Mouse (Mus musculus) ES-Bruce4 (cell line): ENCODE results near the gene Ppp3r1. TPM values are rescaled to one million over a fixed set of nuclear protein-coding genes. Genes with fewer than 3 reads are reported as not detected.

ENCODE experiments used
- H3K27ac ChIP-seq: 2 replicates; pipeline ENCODE4 v1.5.1; 2012; ENCODE audit warnings: low read length, inconsistent platforms; ENCODE audit not compliant: insufficient read depth
- H3K27me3 ChIP-seq: 2 replicates; pipeline ENCODE4 v1.6.1; 2012; ENCODE audit warnings: mild to moderate bottlenecking, low read length, inconsistent platforms; ENCODE audit not compliant: control insufficient read depth, poor library complexity, insufficient read depth, severe bottlenecking
- H3K36me3 ChIP-seq: 2 replicates; pipeline ENCODE4 v1.6.1; 2012; ENCODE audit warnings: inconsistent platforms, mild to moderate bottlenecking, low read length, moderate library complexity; ENCODE audit not compliant: control insufficient read depth, poor library complexity, insufficient read depth, severe bottlenecking
- H3K4me1 ChIP-seq: one replicate; pipeline ENCODE4 v1.8.1; 2011; ENCODE audit warnings: low read length; ENCODE audit not compliant: control insufficient read depth, insufficient read depth
- H3K4me3 ChIP-seq: 2 replicates; pipeline ENCODE4 v1.5.1; 2011; ENCODE audit warnings: low read depth, mild to moderate bottlenecking, low read length
- H3K9ac ChIP-seq: 2 replicates; pipeline ENCODE4 v1.6.1; 2012; ENCODE audit warnings: low read depth, mild to moderate bottlenecking, inconsistent platforms; ENCODE audit not compliant: poor library complexity, severe bottlenecking
- H3K9me3 ChIP-seq: replicated peaks from 2 replicates; pipeline ENCODE4 v1.6.1; 2012; ENCODE audit warnings: mild to moderate bottlenecking, low read length, inconsistent platforms; ENCODE audit not compliant: control insufficient read depth, poor library complexity, insufficient read depth, severe bottlenecking
- CTCF ChIP-seq: IDR thresholded peaks from one replicate; pipeline ENCODE4 v1.8.1; 2011; ENCODE audit warnings: low read depth, low read length
- EP300 ChIP-seq: IDR thresholded peaks from 2 replicates; pipeline ENCODE4 v1.6.1; 2011; ENCODE audit warnings: low read depth, low read length; ENCODE audit not compliant: insufficient read depth
- POLR2A ChIP-seq: IDR thresholded peaks from one replicate; pipeline ENCODE4 v1.8.1; 2011; ENCODE audit warnings: low read length; ENCODE audit not compliant: insufficient read depth
- polyA plus RNA-seq: library from polyadenylated mRNA; stranded (reverse); fragments of >200 nt; gene quantifications from 2 replicates; pipeline ENCODE4 v1.2.4, GENCODE M21; 2011; ENCODE audit warnings: low read depth; ENCODE audit not compliant: missing spikeins, insufficient read depth, insufficient read length

Ppp3r1 gene
- polyA plus RNA-seq, 1 experiment, result 75.4 TPM

- H3K27me3 ChIP-seq, result no peaks in the 10 kb centered on the region
- peak overlapping the region; percentile 100 for H3K4me3 ChIP-seq
- H3K4me1 ChIP-seq, result no peaks in the 10 kb centered on the region
- TF ChIP-seq CTCF (no peak), EP300 (no peak), POLR2A (no peak)
- peak overlapping the region; percentile 74 for H3K27ac ChIP-seq
- H3K36me3 ChIP-seq, result no peaks in the 10 kb centered on the region
- H3K9me3 ChIP-seq, result no peaks in the 10 kb centered on the region
- H3K9ac ChIP-seq, result peak overlapping the region; percentile 97
These were observed 727 bp downstream of the Ppp3r1 start for GRCm38 (mm10) chr11:17159738-17160241.

DNA sequence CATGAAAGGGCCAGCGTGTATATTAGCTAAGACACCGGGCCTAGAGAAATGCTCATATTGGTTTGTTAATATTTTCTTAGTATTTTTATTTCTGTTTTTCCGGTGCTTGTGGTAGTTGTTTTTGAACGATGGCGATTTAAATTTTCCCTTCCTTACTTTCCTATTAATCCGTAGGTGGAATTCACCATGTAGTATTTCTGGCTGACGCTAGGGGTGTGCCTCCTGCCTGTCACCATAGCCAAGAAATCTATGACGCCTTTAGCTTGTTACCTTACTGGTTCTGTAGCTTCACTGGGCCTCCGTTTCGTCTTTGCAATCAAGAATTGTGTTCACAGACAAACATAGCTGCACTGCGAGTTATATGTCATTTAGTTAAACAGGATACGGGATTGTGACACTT is 1.2 kb downstream of the Ppp3r1 start:
- peak overlapping the region; percentile 74 for H3K27ac ChIP-seq
- H3K4me3 ChIP-seq, result peak overlapping the region; percentile 100
- H3K4me1 ChIP-seq, result no peaks in the 10 kb centered on the region
- H3K27me3 ChIP-seq, result no peaks in the 10 kb centered on the region
- peak overlapping the region; percentile 97 for H3K9ac ChIP-seq
- no peaks in the 10 kb centered on the region for H3K9me3 ChIP-seq
- H3K36me3 ChIP-seq, result no peaks in the 10 kb centered on the region
- TF ChIP-seq POLR2A, result no peak
- no peak for TF ChIP-seq EP300
- no peak for TF ChIP-seq CTCF

GRCm38 (mm10) chr11:17163956-17164355 is 4.9 kb downstream of the Ppp3r1 start:
- TF ChIP-seq POLR2A, result no peak
- no peak for TF ChIP-seq EP300
- no peak for TF ChIP-seq CTCF
- no peaks in the 10 kb centered on the region for H3K9me3 ChIP-seq
- no peak overlapping the region for H3K27ac ChIP-seq
- no peak overlapping the region for H3K9ac ChIP-seq
- no peak overlapping the region for H3K4me3 ChIP-seq
- H3K27me3 ChIP-seq, result no peaks in the 10 kb centered on the region
- H3K4me1 ChIP-seq, result no peaks in the 10 kb centered on the region
- H3K36me3 ChIP-seq, result no peaks in the 10 kb centered on the region

DNA sequence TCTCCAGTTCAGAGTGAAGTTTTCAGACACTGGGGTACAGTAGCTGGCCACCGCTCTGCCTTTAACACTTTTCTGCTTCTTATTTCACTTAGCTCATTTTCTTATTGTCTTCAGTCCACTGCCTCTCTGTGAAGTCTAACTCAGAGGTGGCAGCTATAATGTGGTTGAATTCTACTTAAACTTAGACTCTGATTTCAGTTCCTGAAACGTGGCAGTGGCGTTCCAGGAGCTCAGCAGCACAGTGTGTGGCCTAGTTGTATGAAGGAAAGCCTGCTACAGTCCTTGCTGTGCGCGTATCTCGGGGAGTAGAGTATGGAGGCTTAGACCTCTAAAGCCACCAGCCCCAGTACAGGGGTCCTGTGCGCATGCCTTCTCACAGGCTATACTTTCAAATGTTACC is 7.6 kb downstream of the Ppp3r1 start:
- TF ChIP-seq POLR2A (no peak), EP300 (no peak), CTCF (no peak)
- H3K9me3 ChIP-seq, result no peaks in the 10 kb centered on the region
- no peaks in the 10 kb centered on the region for H3K36me3 ChIP-seq
- H3K27ac ChIP-seq, result no peak overlapping the region
- no peaks in the 10 kb centered on the region for H3K27me3 ChIP-seq
- no peaks in the 10 kb centered on the region for H3K4me1 ChIP-seq
- H3K9ac ChIP-seq, result no peak overlapping the region
- no peak overlapping the region for H3K4me3 ChIP-seq

DNA sequence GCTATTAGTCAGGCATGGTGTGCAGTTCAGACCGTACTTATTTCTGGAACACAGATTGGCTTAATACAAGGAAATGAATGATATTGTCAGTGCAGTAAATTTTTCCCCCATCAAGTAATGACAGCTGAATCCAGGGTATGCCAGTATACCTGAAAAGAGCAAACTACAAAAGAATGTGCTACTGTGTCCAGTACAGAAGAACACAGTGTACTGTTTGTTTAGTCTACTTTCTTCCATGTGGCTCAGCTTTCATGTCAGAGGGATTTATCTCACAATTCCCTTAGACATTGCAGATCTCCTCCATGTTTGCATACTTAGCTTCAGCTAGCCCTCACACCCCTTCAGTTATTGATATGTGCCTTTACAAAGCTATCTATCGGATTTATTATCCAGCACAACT is 10.2 kb downstream of the Ppp3r1 start:
- Histone ChIP-seq H3K4me1 (no peaks in the 10 kb centered on the region), H3K27ac (no peak overlapping the region), H3K27me3 (no peaks in the 10 kb centered on the region), H3K4me3 (no peak overlapping the region), H3K36me3 (no peaks in the 10 kb centered on the region), H3K9ac (no peak overlapping the region), H3K9me3 (no peaks in the 10 kb centered on the region)
- TF ChIP-seq EP300 (no peak), CTCF (no peak), POLR2A (no peak)

DNA sequence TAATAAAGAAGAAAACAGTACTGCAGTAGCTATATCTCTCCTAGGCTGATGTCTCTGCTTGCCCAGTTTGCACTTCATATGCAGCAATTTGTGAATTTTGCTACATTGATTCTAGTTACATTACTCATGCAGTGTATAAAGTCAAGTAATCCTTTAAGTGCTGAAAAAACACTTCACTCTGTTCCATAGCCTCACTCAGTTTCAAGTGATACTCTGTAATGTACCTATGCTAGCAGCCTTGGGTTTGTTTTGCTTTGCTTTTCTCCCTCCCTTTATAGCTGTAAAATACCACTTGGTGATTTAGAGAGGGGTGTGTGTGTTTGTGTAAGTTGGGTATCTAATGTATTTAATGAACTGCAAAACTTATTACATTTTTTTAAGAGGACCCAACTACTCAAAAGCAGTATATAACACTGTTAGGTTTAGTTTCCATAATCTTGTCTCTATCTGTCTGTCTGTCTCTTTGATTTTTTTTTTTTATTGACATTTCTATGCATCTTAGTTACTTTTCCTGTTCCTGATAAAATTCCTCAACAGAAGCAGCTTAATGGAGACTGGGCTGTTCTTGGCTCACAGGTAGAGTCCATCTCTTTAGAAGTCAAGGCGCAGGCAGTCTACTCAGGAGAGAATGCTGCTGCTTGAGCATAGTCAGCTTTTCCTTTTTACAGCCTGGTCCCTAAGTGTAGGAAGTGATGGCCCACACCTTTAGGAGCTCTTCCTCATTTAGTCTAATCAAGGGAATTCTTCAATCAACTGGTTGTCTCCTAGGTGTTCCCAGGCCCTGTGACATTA is 12.1 kb downstream of the Ppp3r1 start:
- no peaks in the 10 kb centered on the region for H3K27me3 ChIP-seq
- H3K9ac ChIP-seq, result no peak overlapping the region
- no peaks in the 10 kb centered on the region for H3K4me1 ChIP-seq
- H3K9me3 ChIP-seq, result no peaks in the 10 kb centered on the region
- H3K4me3 ChIP-seq, result no peak overlapping the region
- no peaks in the 10 kb centered on the region for H3K36me3 ChIP-seq
- TF ChIP-seq CTCF, result no peak
- no peak overlapping the region for H3K27ac ChIP-seq
